Mouse (Mus musculus): ENCODE results near the gene Megf6. TPM values are rescaled to one million over a fixed set of nuclear protein-coding genes. Genes with fewer than 3 reads are reported as not detected.
A peak's percentile ranks its signal among the peaks of the same experiment; 100 is the strongest.

The Megf6 gene
- polyA plus RNA-seq, 1 experiment: 2.9 TPM

DNA sequence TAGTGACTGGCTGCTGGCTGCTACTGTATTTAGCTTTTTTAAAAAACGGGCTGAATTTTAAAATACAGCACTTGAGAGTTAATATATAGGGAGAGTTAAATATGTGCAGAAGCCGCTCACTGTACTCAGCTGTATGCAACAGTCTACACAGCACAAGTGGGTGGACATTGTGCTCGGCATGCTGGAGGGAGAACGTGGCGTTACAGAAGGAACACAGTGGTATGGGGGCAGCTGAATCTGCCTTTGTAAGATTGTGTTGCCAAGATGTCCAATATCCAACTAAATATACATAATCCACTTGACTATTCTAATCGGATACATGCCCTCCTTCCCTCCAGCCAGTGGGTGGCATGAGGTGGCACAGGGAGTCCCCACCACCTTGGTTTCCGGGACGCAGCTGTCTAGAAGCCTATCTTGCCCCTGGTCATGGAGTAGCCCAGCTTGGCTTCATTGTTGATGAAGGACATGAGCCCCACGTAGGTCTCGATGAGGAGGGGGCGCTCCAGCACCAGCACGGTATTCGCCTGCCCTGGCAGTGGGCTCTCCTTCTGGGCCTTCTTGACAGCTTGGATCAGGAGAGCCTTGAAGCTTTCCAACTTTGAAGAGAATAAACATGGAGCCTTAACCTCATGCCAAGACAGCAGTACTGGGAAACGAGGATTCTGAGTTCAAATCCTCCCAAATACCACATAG is 12.4 kb upstream of the Megf6 start:
- DNase-seq (ENCODE audit: low read depth, low spot score): no peak
- 92% methylated on average over 14 of the region's 14 CpGs for WGBS

- 19% methylated on average over 6 of the region's 6 CpGs for WGBS
- peak; percentile 57 for DNase-seq (ENCODE audit: low read depth, low spot score)
Observed at GRCm38 (mm10) chr4:154159002-154159401, 11.5 kb upstream of the Megf6 start.

DNA sequence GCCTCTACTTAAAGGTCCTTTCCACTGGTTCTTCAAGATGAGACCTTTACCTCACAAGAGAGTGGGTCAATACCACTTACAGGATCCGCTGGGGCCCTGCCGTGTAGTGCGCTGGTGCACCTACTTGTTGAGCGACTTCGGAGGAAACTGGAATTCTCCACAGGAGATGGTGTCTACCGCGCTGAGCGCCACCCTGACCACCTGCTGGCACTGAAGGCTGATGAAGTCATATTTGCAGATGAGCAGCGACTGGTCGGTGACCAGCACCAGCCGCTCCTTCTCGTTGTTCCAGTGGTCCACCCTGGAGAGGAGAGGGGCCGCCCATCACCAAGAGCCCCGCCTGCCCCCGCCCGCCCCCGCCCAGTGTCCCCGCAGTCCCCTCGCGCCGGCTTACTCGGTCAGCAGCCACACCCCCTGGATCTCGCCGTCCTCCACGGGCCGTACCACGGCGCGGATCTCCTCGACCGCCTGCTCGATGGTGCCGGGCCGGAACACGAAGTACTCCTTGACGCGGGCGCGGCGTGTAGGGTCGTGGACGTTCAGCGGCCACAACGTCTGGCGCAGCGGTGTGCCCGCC is 10.5 kb upstream of the Megf6 start:
- DNase-seq (ENCODE audit: low read depth, low spot score): no peak
- under 1% methylated on average over 46 of the region's 47 CpGs for WGBS

- DNase-seq (ENCODE audit: low read depth, low spot score): peak; percentile 72
- WGBS: under 1% methylated on average over 75 of the region's 75 CpGs
Observed at GRCm38 (mm10) chr4:154160538-154161390, 9.8 kb upstream of the Megf6 start, which contains the start of gene Tprgl. Tprgl (minus strand) TSS chr4:154160666.

DNA sequence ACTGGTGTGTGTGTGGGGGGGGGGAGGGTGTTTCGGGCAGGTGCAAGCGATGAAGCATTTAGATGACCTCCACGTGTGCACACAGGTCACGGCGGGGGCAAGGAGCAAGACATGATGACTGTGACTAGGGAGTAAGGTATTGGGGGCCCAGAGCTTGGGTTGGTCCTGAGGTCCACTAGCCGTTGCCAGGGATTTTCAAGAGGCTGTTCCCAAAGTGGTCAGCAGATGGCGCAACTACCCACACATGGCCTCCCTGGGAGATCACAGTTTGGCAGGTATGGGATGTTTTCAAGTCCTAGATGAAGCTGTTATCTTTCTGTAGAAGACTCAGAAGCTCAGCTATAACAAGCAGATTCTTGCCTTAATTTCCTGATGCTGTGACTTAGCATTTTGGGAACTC is 7.2 kb upstream of the Megf6 start:
- 14% methylated on average over 7 of the region's 7 CpGs for WGBS
- peak; percentile 55 for DNase-seq (ENCODE audit: low read depth, low spot score)

DNA sequence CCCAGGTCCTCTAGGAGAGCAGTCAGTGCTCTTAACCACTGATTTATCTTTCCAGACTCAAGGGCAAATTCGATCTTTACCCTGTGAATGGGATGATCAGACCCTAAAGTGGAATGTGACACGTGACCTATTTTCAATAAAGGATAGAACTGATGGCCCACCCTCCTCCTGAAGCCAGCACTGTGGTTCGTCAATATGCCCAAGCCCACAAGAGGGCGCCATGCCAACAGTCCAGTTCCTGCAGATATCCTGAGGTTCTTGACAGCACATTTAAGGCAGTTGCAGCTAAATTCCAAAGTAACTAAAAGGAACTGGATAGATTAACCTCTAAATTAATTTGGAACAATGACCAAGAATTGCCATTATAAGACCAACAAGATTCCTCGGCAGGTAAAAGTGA is 3.5 kb upstream of the Megf6 start:
- 19% methylated on average over 5 of the region's 5 CpGs for WGBS
- DNase-seq (ENCODE audit: low read depth, low spot score): no peak

DNA sequence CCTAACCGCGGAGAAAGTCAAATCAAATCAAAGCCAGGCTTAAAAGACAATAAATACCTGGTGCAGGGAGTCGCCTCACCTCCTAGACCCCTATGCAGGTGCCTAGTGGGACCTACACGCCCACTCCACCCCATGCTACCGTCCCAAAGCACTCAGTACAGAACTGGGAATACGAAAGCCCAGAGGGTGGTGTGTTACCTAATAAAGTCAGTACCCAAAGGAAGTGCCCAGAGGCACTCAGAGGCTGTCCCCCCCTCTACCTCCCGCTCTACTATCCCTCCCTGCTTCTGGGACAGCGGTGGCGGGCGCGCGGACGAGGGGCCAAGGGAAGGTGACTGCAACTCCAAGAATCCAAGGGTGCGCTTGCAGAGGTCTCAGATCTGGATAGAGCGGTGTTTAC is 509 bp upstream of the Megf6 start:
- 2% methylated on average over 15 of the region's 15 CpGs for WGBS
- no peak for DNase-seq (ENCODE audit: low read depth, low spot score)

DNA sequence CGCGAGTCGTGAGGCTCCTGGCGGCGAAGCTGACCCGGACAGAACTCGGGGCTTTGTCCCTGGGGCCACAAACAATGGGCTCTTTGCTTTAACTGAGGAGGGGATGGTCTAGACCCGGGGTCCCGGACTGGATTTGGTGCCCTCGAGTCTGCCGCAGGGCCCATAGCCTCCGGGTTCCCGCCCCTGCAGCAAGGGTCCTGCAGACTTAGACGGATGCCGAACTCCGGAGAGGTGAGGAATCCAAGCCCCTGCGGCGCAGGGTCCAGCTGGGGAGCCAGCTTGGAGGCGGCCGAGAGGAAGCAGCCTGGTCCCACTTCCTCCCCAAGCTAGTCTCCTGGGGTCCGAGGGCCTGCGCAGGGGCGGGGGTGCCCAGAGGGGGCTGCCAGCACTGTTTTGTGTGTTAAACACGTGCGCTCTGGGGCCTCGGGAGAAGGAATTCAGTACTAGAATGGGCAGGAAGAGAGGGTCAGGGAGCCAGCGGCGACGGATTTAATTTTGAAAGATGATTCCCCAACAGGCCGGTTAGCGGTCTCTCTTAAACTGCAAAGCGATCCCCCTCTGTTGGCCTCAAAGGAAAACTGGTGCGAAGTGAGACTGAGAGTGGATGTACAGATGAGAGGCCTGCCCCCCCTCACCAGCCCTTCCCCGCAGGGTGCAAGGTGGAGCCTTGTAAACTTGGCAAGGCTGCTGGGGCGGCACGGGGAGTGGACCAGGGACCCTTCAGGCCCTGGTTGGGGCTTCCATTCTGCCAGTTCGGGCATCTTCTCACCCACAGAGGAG is 811 bp downstream of the Megf6 start:
- DNase-seq (ENCODE audit: low read depth, low spot score): no peak
- WGBS: 3% methylated on average over 37 of the region's 37 CpGs

DNA sequence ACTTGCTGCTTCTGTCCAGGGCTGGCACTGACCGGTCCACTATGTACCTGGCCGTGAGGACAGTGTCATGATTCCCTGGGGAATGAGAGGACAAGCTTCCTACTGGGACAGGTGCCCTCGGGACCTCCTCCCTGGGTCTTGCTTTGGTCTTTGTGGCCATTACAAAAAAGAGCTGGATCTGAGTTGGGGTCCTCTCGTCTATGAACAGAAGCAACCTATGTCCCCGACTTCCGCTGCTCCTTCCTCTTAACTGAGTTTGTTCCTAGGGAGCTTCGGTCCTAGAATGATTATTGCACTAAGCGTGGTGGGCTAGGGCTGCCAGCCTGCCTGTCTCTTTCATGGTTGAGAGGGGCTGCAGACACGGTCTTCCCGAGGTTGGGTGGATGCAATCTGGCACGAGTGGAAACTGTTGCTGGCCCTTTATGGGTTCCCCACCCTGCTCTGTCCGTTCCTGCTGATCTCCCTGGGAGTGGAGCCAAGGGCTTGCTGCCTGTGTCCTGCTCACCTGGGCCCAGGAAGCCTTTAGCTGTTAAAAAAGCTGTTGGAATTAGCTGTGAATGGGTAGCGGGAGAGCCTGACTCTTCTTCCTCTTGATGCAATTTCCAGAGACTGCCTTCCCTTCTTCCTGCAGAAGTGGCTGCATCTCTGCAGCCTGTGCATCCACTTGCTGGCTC is 1.5 kb downstream of the Megf6 start:
- WGBS: 34% methylated on average over 13 of the region's 13 CpGs
- DNase-seq (ENCODE audit: low read depth, low spot score): no peak

DNA sequence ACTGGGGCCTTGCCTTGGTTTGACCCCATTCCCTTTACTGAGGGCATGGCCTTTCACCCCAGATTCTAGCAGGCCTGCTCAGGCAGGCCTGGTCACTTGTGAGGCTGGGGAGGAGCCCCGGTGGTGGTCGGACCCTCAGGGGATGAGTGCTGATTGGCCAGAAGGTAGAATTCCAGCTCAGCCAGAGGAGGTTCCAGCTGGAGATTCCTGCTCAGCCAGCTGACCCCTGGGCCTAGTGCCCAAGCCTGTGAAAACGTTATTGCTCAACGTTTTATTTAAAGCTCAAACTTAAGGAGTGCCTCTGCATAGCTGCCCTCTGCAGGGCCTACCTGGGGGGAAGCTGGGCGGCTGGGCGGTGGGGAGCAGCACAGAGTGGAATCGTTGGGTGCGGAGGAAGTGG is 6.7 kb downstream of the Megf6 start:
- WGBS: 42% methylated on average over 8 of the region's 8 CpGs
- DNase-seq (ENCODE audit: low read depth, low spot score): no peak

GRCm38 (mm10) chr4:154181001-154181400 is 10.5 kb downstream of the Megf6 start:
- DNase-seq (ENCODE audit: low read depth, low spot score): no peak
- 62% methylated on average over 7 of the region's 7 CpGs for WGBS

DNA sequence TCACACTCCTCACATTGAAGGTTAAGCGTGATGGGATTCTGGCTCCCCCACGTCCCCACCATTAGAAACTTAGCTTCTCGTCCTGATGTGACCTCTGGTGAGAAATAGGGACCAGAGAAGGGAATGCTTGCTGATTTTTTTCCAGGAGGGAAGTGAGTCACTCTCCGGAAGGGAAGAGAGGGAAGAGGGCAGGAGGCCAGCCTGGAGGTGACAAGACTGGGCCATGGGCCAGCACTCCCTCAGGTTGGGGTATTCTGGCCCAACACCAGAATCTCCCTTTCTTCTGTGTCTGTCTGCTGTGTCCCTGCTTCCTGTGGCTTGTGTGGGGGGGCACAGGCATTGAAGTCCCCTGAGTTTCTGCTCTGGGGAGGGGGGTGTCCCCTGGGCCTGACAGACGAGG is 13.0 kb downstream of the Megf6 start:
- DNase-seq (ENCODE audit: low read depth, low spot score): no peak
- WGBS: 69% methylated on average over 5 of the region's 5 CpGs

- no peak for DNase-seq (ENCODE audit: low read depth, low spot score)
- WGBS: 68% methylated on average over 5 of the region's 5 CpGs
Observed at GRCm38 (mm10) chr4:154185001-154185400, 14.5 kb downstream of the Megf6 start.

DNA sequence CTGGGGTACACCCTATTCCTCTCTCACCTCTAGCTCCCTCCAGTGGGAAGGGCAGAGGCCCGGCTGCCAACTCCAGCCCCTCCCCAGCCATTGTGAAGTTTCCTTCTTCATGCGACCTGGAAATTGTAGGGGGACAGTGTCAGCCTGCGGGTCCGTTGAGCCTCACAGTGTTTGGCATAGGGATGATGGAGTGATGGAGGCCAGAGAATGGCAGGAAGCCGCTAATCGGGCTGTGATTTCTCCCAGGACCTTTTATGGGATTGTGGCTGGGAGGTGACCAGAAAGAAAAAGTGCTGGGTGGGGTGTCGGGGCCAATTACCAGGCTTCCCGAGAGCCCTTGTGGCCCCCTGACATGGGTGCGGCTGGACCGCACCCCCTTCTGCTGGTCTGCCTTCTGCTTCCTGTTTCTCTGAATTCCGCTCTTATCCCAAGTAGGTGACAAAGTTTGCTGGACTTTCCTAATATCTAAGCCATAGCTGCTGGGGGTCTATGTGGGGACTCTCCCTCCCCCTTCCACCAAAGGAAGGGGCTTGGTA is 15.5 kb downstream of the Megf6 start:
- 24% methylated on average over 11 of the region's 11 CpGs for WGBS
- DNase-seq (ENCODE audit: low read depth, low spot score): no peak

- no peak for DNase-seq (ENCODE audit: low read depth, low spot score)
- WGBS: 66% methylated on average over 8 of the region's 8 CpGs
Observed at GRCm38 (mm10) chr4:154188948-154189347, 18.4 kb downstream of the Megf6 start.

- no peak for DNase-seq (ENCODE audit: low read depth, low spot score)
- WGBS: 77% methylated on average over 6 of the region's 6 CpGs
Observed at GRCm38 (mm10) chr4:154197961-154198360, 27.4 kb downstream of the Megf6 start.

GRCm38 (mm10) chr4:154198377-154198961 is 27.9 kb downstream of the Megf6 start:
- DNase-seq (ENCODE audit: low read depth, low spot score): no peak
- WGBS: 73% methylated on average over 7 of the region's 7 CpGs

DNA sequence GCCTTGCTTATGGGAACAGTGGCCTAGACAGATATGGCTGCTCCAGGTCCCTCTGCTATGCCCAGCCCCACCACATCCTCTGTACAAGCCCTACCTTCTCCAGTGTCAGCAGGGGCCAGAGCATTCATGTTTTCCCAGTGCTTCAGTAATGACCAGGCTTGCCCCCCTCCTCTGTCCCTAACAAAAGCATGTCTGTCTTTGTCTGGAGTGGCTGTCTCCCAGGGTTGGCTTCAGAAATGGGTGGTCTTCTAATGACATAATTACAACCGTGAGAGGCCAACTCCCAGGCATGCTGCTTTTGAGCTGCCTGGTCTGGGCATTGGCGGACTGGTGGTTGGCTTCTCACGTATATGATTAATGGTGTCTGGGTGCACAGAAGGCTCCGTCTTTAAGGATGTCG is 31.0 kb downstream of the Megf6 start:
- WGBS: 85% methylated on average over 5 of the region's 5 CpGs
- no peak for DNase-seq (ENCODE audit: low read depth, low spot score)

DNA sequence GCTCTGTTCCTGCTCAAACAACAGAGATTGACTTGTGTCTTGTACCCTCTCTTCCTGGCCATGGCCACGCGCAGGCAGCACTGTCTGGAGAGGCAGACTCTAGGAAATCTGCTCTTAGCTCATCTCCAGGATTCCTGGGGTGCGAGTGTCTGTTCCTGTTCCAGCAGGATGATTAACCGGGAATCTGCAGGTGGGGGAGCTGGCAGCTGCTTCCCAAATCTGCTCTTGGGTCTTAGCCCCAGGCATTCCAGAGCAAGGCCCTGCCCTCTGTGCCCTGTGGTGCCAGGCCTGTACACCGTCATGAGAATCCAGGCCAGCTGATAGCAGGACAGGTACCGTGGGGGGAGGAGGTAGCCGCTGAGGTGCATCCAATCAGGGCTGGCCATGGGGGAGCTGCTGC is 34.0 kb downstream of the Megf6 start:
- WGBS: 72% methylated on average over 7 of the region's 7 CpGs

More for the DNA sequence above, 34.0 kb downstream of the Megf6 start:
- no peak for DNase-seq (ENCODE audit: low read depth, low spot score)

Data from large intestine, adult 2 months (tissue).